Mouse (Mus musculus) urinary bladder, adult 2 months (tissue): Measurements from ENCODE around the gene Muc4. TPM values are rescaled to one million over a fixed set of nuclear protein-coding genes. Genes with fewer than 3 reads are reported as not detected.

Experiments used
- DNase-seq: peaks from one replicate; pipeline ENCODE4 v3.0.0; 2022; ENCODE audit warnings: low spot score
- polyA plus RNA-seq: library from polyadenylated mRNA; depleted of rRNA; stranded (reverse); fragments of >200 nt; gene quantifications from 2 replicates; pipeline ENCODE4 v1.2.3, GENCODE M21; 2012

The Muc4 gene
- polyA plus RNA-seq, 1 experiment = 0.25 TPM

DNA sequence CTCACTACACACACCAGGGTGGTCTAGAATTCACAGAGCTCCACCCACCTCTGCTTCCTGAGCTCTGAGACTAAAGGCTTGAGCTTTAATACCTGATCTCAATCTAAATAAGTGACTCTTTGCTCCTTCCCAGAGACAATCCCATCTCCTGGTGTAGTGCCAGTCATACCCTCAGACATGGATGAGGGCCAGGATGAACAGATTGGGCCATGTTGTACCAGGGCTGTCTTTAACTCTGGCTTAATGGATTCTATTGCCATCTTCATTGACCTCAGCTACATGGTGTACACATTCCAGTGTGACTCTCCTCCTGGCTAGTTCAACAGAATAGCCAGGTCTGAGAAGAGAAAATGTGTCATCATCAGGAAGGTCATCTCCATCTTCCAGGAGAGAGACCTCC, 9.2 kb upstream of the Muc4 start:
- no peak for DNase-seq

- DNase-seq = no peak
Observed at GRCm38 (mm10) chr16:32728240-32728639, 7.4 kb upstream of the Muc4 start.

- no peak for DNase-seq
Observed at GRCm38 (mm10) chr16:32728730-32729129, 7.0 kb upstream of the Muc4 start.

GRCm38 (mm10) chr16:32733213-32733612, 2.5 kb upstream of the Muc4 start:
- DNase-seq = no peak

GRCm38 (mm10) chr16:32736022-32736421, 336 bp downstream of the Muc4 start:
- no peak for DNase-seq

DNA sequence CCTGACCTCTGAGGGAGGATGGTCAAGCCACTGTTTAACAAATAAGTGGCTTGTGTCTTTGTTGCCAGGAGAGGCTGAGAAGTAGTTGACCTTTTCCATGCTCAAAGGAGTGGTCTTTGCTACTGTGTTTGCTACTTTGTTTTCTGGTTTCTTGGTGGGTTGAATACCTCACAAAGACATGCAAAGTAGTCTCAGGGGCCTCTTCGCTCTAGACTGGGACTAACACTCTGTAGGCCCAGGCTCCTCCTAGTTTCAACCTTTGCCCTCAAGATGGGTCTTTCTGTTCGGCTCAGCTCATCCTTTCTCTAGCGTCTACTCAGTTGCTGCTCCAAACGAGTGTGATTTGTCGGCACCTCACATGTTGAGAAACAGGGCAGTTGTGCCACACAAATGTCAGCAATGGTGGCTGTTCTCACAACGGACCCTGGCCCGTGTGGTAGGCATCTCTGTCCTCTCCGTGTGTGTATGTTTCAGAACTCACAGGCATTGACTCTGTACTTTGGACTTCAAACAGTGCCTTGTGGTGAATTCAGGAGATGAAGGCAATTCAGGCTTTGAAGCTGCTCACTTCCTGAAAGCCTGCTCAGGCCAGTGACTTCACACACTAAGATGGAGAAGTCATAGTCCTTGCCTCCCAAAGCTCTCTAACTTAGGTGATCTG, 4.4 kb downstream of the Muc4 start:
- no peak for DNase-seq

- no peak for DNase-seq
Observed at GRCm38 (mm10) chr16:32741366-32741765, 5.7 kb downstream of the Muc4 start.

DNA sequence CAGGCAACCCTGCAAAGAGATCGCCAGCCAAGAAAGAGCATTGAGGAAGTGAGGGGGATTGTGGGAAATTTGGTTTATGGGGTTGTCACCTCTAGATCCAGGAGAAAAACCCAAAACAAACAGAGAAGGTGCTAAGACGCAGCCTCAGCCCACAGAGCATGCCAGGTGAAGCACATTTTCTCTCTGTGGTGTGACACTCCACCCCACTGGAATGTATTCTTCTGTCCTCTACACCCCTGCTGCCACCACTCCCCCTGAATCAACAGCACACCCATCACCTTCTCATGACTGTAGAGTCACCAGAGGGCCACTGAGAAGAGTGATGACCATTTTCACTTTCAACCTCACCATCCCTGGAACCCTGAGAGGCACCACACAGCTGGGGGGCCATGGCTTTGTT, 7.0 kb downstream of the Muc4 start:
- no peak for DNase-seq

- DNase-seq = no peak
Observed at GRCm38 (mm10) chr16:32745852-32746251, 10.2 kb downstream of the Muc4 start.

DNA sequence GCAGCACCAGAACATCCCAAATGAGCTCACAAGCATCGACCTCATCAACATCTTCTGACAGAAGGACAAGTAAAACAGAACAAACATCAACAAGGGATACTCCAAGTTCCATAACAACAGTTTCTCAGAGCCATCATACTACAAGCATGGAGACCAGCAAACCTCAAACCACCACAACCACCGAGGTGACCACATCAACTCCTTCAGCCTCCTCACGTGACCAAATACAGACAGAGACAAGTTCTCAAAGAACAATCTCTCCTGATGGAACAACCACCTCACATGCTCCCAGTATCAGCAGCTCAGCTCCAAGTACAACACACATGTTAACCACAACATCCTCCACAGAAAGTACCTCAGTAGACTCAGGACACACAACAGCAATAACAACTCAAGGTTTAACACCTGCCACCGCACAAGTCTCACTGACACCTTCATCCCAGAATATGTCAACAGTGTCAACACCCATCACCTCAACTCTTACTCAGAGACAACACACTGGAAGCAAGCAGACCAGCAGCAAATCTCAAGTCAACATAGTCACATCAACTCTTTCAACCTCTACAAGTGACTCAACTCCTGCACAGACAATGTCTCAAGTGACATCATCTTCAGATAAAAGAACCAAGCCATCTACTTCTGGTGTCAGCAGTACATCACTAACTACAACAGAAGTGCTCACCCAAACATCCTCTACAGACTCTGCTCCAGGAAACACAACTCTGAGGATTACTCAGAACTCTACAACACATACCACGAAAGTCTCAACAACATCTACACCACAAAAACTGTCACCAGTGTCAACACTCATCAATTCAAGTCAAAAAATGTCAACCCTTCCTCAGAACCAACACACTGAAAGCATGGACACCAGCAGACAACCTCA, 14.8 kb downstream of the Muc4 start:
- no peak for DNase-seq

GRCm38 (mm10) chr16:32764550-32764949, 28.9 kb downstream of the Muc4 start:
- DNase-seq = no peak

DNA sequence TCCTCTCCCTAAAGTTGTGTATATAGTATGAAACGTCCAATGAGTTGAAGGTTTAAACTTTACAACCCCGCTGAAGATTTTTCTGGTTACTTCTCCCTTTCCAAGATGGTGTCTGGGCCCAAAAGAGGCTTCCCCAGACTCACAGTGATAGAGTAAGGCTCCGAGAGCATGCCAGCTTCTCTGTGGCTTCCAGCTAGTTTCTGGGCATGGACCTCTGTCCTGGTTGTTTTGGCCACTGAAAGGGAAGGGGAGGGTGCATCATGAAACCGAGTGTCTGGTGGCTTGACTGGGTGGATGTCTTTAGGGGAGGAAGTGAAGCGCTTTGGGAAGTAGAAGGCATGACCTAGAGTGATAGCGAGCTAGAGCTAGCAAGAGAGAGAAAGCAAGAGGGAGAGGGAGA, 29.3 kb downstream of the Muc4 start:
- no peak for DNase-seq

GRCm38 (mm10) chr16:32766904-32767303, 31.2 kb downstream of the Muc4 start:
- DNase-seq = no peak

DNA sequence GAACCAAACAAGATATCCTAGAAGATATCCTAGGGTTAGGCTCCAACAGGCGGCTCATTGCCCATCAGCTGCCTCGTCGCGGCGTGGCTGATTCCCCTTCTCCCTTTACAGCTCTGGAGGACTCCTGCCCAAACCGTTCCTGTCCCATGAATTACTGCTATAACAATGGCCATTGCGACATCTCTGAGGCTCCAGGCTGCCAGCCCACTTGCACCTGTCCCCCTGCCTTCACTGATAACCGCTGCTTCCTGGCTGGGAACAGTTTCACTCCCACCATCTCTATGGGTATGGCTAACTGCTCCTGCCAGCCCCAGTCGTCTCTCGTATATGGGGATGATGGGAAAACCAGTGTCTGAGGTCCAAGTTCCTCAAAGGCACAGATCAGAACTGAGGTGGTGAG, 41.0 kb downstream of the Muc4 start:
- no peak for DNase-seq

- DNase-seq = no peak
Observed at GRCm38 (mm10) chr16:32778956-32779355, 43.3 kb downstream of the Muc4 start.

GRCm38 (mm10) chr16:32783324-32784062, 47.8 kb downstream of the Muc4 start:
- no peak for DNase-seq

DNA sequence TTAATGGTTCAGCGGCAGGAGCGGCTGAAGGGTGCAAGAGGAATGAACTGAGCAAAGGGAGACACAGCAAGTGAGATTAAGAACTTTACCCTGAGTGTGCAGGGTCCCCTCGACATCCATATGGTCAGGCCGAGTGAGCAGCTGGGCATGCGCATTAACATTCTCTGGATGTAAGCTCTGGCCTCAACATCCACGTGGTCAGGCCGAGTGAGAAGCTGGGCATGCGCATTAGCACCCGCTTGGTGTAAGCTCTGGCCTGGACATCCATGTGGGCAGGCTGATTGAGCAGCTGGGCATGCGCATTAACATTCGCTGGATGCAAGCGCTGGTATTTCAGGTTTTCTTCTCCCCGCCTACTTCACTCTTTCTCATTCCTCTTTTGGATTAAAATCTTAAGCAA, 49.2 kb downstream of the Muc4 start:
- DNase-seq = no peak

DNA sequence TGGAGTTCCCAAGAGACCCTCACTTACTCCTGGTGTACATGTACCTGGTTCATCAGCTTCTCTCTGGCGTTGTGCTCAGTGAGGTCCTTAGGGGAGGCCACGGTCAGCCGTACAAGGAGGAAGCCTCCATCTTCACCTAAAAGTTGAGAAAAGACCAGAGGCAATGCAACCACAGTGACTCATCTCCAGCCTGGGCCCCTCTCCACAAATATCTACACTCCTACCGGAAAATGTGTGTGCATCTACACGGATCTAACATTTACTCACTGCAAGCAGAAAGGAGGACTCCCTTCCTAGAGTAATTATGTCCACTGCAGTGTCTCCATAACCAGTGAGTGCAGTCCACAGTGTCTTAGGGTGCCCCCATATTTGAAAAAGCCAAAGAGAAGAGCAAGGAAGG, 54.4 kb downstream of the Muc4 start:
- no peak for DNase-seq

GRCm38 (mm10) chr16:32795177-32795576, 59.5 kb downstream of the Muc4 start:
- DNase-seq = no peak

DNA sequence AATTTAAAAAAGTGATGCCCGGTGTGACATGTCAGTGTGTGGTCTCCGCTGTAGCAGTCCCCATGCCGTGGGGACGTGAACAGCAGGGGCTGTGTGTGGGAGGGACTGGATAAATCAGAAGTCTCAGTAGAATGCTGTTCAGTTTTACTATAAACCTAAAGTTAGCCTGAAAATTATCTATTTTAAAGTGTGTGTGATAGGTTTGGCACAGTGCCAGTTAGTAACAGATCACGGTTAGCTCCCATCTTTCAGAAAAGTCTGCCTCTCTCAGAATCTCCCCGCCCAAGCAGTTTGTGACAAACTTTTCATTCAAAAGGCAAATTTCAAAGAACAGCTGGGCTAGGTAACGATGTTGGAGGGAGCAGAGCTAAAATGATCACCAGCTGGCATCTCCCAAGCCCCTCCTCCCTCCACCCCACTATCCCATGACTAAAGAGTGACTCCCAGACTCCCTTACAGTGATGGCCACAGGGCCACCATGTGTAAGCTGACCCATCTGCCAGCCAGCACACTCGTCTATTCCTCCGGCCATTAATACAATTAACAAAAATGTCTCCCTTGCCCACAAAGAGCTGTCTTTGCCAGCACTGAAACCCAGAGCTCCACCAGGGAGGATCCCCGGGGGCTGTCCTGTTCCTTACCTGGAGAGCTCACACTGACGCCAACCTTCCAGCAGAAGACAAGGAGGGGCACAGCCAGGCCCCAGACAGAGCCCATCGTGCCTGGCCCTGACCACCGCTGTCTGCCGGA, 61.2 kb downstream of the Muc4 start:
- DNase-seq = no peak

DNA sequence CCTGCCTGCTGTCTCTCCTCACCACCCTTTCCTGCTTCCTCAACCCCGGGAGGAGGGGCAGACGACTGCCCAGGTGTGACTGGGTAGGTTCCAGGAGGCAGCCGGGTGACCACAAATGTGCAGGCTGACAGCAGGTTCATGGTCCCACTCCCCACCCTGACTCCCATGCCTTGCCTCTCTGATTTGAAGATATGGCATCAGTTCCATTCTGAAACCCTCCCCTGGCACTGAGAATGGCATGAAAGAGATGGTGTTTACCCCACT, 61.7 kb downstream of the Muc4 start, which contains the start of gene Muc20:
Gene Muc20, minus strand, starts transcription at position 10 of the 264 bp plus-strand sequence.
- no peak for DNase-seq

- no peak for DNase-seq
Observed at GRCm38 (mm10) chr16:32803252-32803853, 67.7 kb downstream of the Muc4 start.
